Comparison of ENCODE assay signal across 10 mouse cellular contexts in genomic region chr3:94693329-94693825, GRCm38 (mm10). TPM values are rescaled to one million over a fixed set of nuclear protein-coding genes. Genes with fewer than 3 reads are reported as not detected.
DNase-seq lines count a peak whose midpoint lies in the region; ATAC-seq and TF ChIP-seq lines count a peak whose summit lies in the region.
"Had no signal": no experiment of that assay in that cellular context is flagged by ENCODE, and none has a peak within 500 bp of the region (broad histone marks: within the 10 kb centered on the region; RNA-seq: fewer than 3 reads in every experiment).

Gene Selenbp2, plus strand, starts transcription at chr3:94693556.

- TF ChIP-seq POLR2A in thymus, adult 2 months (IDR thresholded peaks at IDR 0.05; ENCODE audit: control insufficient read depth, extremely low read depth, insufficient read depth, low read length, poor library complexity) = no peak

- peak within 1 kb of the TSS; percentile 36; the same call in 1 of the 2 replicates for H3K27ac ChIP-seq in lung, embryonic 14.5 days (ENCODE audit: low read depth)
- no peak within 1 kb of the TSS for H3K27ac ChIP-seq in thymus, adult 2 months (ENCODE audit: control insufficient read depth, insufficient read depth, low read length)
- H3K27ac ChIP-seq in midbrain, embryonic 11.5 days (ENCODE audit: low read depth, low read length) = no peak within 1 kb of the TSS
- H3K27ac ChIP-seq: limb, embryonic 15.5 days had no signal

- 21% methylated on average over 5 of the region's 5 CpGs for WGBS in lung, embryonic 14.5 days
- 57% methylated on average over 5 of the region's 5 CpGs for WGBS in thymus, adult 2 months
- WGBS in midbrain, embryonic 11.5 days = 84% methylated on average over 5 of the region's 5 CpGs

- H3K4me2 ChIP-seq in lung, embryonic 14.5 days = 0 out of 2 replicates have a peak within 1 kb of the TSS, but pooled peaks have one; percentile 7
- H3K4me2 ChIP-seq in midbrain, embryonic 11.5 days = no peak within 1 kb of the TSS
- H3K4me2 ChIP-seq: limb, embryonic 15.5 days had no signal

- ATAC-seq in lung, embryonic 14.5 days (ENCODE audit: insufficient read depth) = peak; percentile 56; the same call in 1 of the 2 replicates
- ATAC-seq in midbrain, embryonic 11.5 days (ENCODE audit: low FRiP score) = no peak

- H3K4me1 ChIP-seq in lung, embryonic 14.5 days (ENCODE audit: insufficient read depth) = no peaks in the 10 kb centered on the region
- H3K4me1 ChIP-seq in thymus, adult 2 months (replicated peaks; ENCODE audit: control insufficient read depth, insufficient read depth, low read length) = no peaks in the 10 kb centered on the region
- no peaks in the 10 kb centered on the region for H3K4me1 ChIP-seq in midbrain, embryonic 11.5 days (ENCODE audit: control insufficient read depth, insufficient read depth, low read length)

- no peak for DNase-seq in adrenal gland, adult 2 months
- no peak for DNase-seq in adrenal gland, postnatal 4 days (ENCODE audit: low spot score in 2 of 2)
- peak; percentile 19 to 50 for DNase-seq in urinary bladder, postnatal 36 days (ENCODE audit: low spot score in 2 of 2)
- no peak for DNase-seq in urinary bladder, postnatal 10 days (ENCODE audit: low spot score)
- peak; percentile 58 for DNase-seq in lung, embryonic 14.5 days
- no peak for DNase-seq in thymus, adult 2 months
- no peak for DNase-seq in midbrain, embryonic 11.5 days (ENCODE audit: low spot score, missing footprints)
- no peak for DNase-seq in thymus, adult 18-20 months
- DNase-seq: cerebellum, postnatal 10 days had no signal

- H3K9me3 ChIP-seq in lung, embryonic 14.5 days (ENCODE audit: low read depth, low read length) = no peaks in the 10 kb centered on the region
- H3K9me3 ChIP-seq in midbrain, embryonic 11.5 days (ENCODE audit: control insufficient read depth, low read length) = no peaks in the 10 kb centered on the region
- H3K9me3 ChIP-seq: limb, embryonic 15.5 days had no signal

- H3K27me3 ChIP-seq in lung, embryonic 14.5 days (ENCODE audit: insufficient read depth, low read length) = no peaks in the 10 kb centered on the region
- no peaks in the 10 kb centered on the region for H3K27me3 ChIP-seq in thymus, adult 2 months (ENCODE audit: control insufficient read depth, insufficient read depth, low read length)
- H3K27me3 ChIP-seq in midbrain, embryonic 11.5 days (ENCODE audit: control insufficient read depth, insufficient read depth, low read length) = no peaks in the 10 kb centered on the region
- H3K27me3 ChIP-seq: limb, embryonic 15.5 days had no signal

- TF ChIP-seq CTCF in lung, embryonic 14.5 days (IDR thresholded peaks at IDR 0.05; ENCODE audit: low read depth) = no peak
- no peak for TF ChIP-seq CTCF in thymus, adult 2 months (IDR thresholded peaks at IDR 0.05; ENCODE audit: borderline replicate concordance, control insufficient read depth, extremely low read depth, insufficient read depth, low read length, poor library complexity)

- H3K36me3 ChIP-seq in lung, embryonic 14.5 days (ENCODE audit: insufficient read depth) = no peaks in the 10 kb centered on the region
- no peaks in the 10 kb centered on the region for H3K36me3 ChIP-seq in thymus, adult 2 months (ENCODE audit: control insufficient read depth, insufficient read depth, low read length)
- H3K36me3 ChIP-seq in midbrain, embryonic 11.5 days (ENCODE audit: control insufficient read depth, insufficient read depth, low read length) = no peaks in the 10 kb centered on the region
- H3K36me3 ChIP-seq: limb, embryonic 15.5 days had no signal

- no peak within 1 kb of the TSS for H3K4me3 ChIP-seq in lung, embryonic 14.5 days (ENCODE audit: low read depth, low read length)
- H3K4me3 ChIP-seq in thymus, adult 2 months (ENCODE audit: control insufficient read depth, insufficient read depth, low read length) = no peak within 1 kb of the TSS
- H3K4me3 ChIP-seq in midbrain, embryonic 11.5 days (ENCODE audit: low read depth, low read length) = no peak within 1 kb of the TSS
- H3K4me3 ChIP-seq: limb, embryonic 15.5 days had no signal

- H3K9ac ChIP-seq in lung, embryonic 14.5 days = no peak within 1 kb of the TSS
- no peak within 1 kb of the TSS for H3K9ac ChIP-seq in midbrain, embryonic 11.5 days (ENCODE audit: low read length)
- H3K9ac ChIP-seq: limb, embryonic 15.5 days had no signal

RNA-seq across cellular contexts. Expression of gene Selenbp2, which starts in this region (rescaled TPM):
- total RNA-seq in adrenal gland, adult 2 months (2021) = 10 to 100 TPM; 10.5 to 15.3 TPM
- polyA plus RNA-seq in adrenal gland, adult 2 months (2012; rRNA removed) = 0.33 and 1.5 TPM in 2 replicates
- total RNA-seq in adrenal gland, postnatal 4 days (2021) = 10 to 100 TPM in 1 of 2 experiments, 1 to 10 TPM in 1; 6.1 to 12.9 TPM
- polyA plus RNA-seq in lung, embryonic 14.5 days (2014; fragmentation: Nextera tagmentation; extraction: Ambion mirVana) = 4.2 and 4.9 TPM in 2 replicates
- polyA plus RNA-seq in thymus, adult 2 months (2012; rRNA removed) = 0.40 and 1.1 TPM in 2 replicates
- polyA plus RNA-seq in midbrain, embryonic 11.5 days (2014; fragmentation: Nextera tagmentation; extraction: Ambion mirVana) = not detected in 2 replicates

Comparison
In these comparisons a context has a peak if more than half of its experiments do, and no peak if none do; other contexts are left out.
1. DNase-seq: peak in urinary bladder, postnatal 36 days (2 of 2) and lung, embryonic 14.5 days (single experiment); none in adrenal gland, adult 2 months (single experiment), adrenal gland, postnatal 4 days (0 of 2), urinary bladder, postnatal 10 days (single experiment), thymus, adult 2 months (single experiment), midbrain, embryonic 11.5 days (single experiment) and thymus, adult 18-20 months (0 of 2).